Mouse (Mus musculus) layer of hippocampus, adult 6 months (tissue): ENCODE measurements around the gene Rgs6. TPM values are rescaled to one million over a fixed set of nuclear protein-coding genes. Genes with fewer than 3 reads are reported as not detected.

ENCODE experiments used
- long read RNA-seq, 2 experiments: library from polyadenylated mRNA; unstranded; transcript quantifications; one replicate each; pipeline ENCODE4 v2.0.0; 2019 to 2020
- polyA plus RNA-seq: library from polyadenylated mRNA; unstranded; fragments of <200 nt; fragmentation: Nextera tagmentation; gene quantifications from 2 replicates; pipeline ENCODE4 v1.2.3, GENCODE M21; 2021

Gene Rgs6
- polyA plus RNA-seq = 5.5 and 6.2 TPM in 2 replicates
- long read RNA-seq, experiment 1, partial matches to known transcripts = 1 of 3 reads
- long read RNA-seq, experiment 1, other reads (novel, unspliced or antisense) = 2 of 3 reads
- long read RNA-seq, experiment 2, partial matches to known transcripts = 5 of 15 reads
- long read RNA-seq, experiment 2, other reads (novel, unspliced or antisense) = 10 of 15 reads

DNA sequence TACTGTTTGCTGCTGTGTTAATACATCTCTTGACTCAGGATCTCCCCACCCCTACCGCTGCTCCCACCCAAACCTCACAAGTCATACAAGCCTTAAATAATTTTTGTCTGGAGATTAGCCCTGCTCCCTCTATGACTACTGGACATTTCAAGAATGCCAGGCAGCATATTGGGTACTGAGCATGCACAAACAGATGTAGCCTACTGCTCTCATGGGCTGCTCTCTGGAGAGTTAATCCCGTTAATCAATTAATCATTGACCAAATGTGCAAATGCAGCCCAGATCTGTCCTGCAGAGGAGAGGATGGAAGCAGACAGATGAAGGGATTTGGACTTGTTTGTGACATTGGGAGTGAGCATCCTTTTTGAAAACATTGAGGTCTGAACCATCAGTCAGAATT is at the start of gene Rgs6:
Rgs6 (plus strand) TSS at position 276 of the 400 bp plus-strand sequence.

